Mouse (Mus musculus) ES-Bruce4 (cell line): ENCODE data around the gene Tex264.

Experiments
- EP300 ChIP-seq: IDR thresholded peaks from 2 replicates; pipeline ENCODE4 v1.6.1; 2011; ENCODE audit warnings: low read depth, low read length; ENCODE audit not compliant: insufficient read depth
- POLR2A ChIP-seq: IDR thresholded peaks from one replicate; pipeline ENCODE4 v1.8.1; 2011; ENCODE audit warnings: low read length; ENCODE audit not compliant: insufficient read depth

DNA sequence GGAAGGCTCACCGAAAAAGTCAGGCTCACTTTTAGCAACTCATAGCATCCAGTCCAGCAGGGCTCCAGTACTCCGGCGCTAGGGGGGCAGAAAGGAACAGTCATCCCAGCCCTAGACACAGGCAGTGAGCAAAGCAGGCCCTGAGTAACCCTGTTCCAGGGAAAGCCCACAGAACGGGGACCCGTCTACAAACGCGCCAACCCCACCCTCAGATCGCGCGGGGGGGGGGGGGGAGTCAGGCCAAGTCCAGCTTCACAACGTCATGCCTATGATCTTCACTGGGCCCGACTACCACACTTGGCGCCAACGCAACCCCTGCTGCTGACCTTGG, 844 bp downstream of the Tex264 start:
- TF ChIP-seq POLR2A (no peak), EP300 (no peak)
